Mouse (Mus musculus) macrophage (primary cell): Measurements from ENCODE around the gene Commd1. TPM values are rescaled to one million over a fixed set of nuclear protein-coding genes. Genes with fewer than 3 reads are reported as not detected.

ENCODE experiments used
- H3K27ac ChIP-seq: fragments of 350-480 bp; formaldehyde crosslinking; 2 replicates; pipeline ENCODE4 v1.9.0; 2021
- H3K36me3 ChIP-seq: fragments of 350-480 bp; formaldehyde crosslinking; 2 replicates; pipeline ENCODE4 v1.9.0; 2021; ENCODE audit errors: inconsistent target
- H3K4me3 ChIP-seq: fragments of 350-480 bp; formaldehyde crosslinking; 2 replicates; pipeline ENCODE4 v1.9.0; 2021; ENCODE audit errors: inconsistent target
- H3K79me2 ChIP-seq: fragments of 350-480 bp; formaldehyde crosslinking; 2 replicates; pipeline ENCODE4 v1.9.0; 2021; ENCODE audit errors: inconsistent target
- WGBS: methylation state at CpG from one replicate; pipeline ENCODE4 v1.1.7; 2026; ENCODE audit warnings: inconsistent platforms; ENCODE audit not compliant: missing documents; 5-methylcytosine and 5-hydroxymethylcytosine counted together
- polyA plus RNA-seq: library from polyadenylated mRNA; stranded (reverse); fragments of 250-400 nt; gene quantifications from 3 replicates; pipeline ENCODE4 v1.2.4, GENCODE M21; 2018; ENCODE audit warnings: inconsistent platforms
- total RNA-seq, 78 experiments: library from RNA; depleted of rRNA; stranded (reverse); fragments of 250-400 nt; gene quantifications; 1 replicate in 9 of 78; 2 replicates in 24 of 78; 3 replicates in 43 of 78; 4 replicates in 2 of 78; pipeline ENCODE4 v1.2.4; 2018; ENCODE audit warnings: inconsistent platforms in 56 of 78

Gene Commd1
- 10 to 100 TPM in 2 of 26 experiments, 1 to 10 TPM in 24; 1.1 to 11.2 (median 6.1) TPM for total RNA-seq (2018; cell fraction: chromatin; rRNA removed)
- 10 to 100 TPM; 40.8 to 77.3 (median 56.0) TPM for total RNA-seq (2018; cell fraction: cytosol; rRNA removed)
- total RNA-seq (2018; cell fraction: nucleus; rRNA removed), result 10 to 100 TPM in 6 of 26 experiments, 1 to 10 TPM in 20; 4.0 to 14.1 (median 7.8) TPM
- polyA plus RNA-seq, result 49.4 to 75.0 TPM (median 67.8 TPM) in 3 replicates

- Histone ChIP-seq H3K36me3 (no peaks in the 10 kb centered on the region; the same call in 1 of the 2 replicates), H3K27ac (peak within 1 kb of the TSS; percentile 62), H3K4me3 (peak within 1 kb of the TSS; percentile 76), H3K79me2 (peaks cover 44% of the 10 kb centered on the region)
- WGBS, result 3% methylated on average over 41 of the region's 42 CpGs
Observed at GRCm38 (mm10) chr11:22981984-22982757, at the start of gene Commd1, which contains the start of gene Gm28048. Gene Commd1, minus strand, starts transcription at chr11:22982382. Gene Gm28048, minus strand, starts transcription at chr11:22982090.

- Histone ChIP-seq H3K79me2 (no peaks in the 10 kb centered on the region), H3K4me3 (no peak overlapping the region), H3K36me3 (no peaks in the 10 kb centered on the region), H3K27ac (no peak overlapping the region)
- 95% methylated on average over 6 of the region's 6 CpGs for WGBS
Observed at GRCm38 (mm10) chr11:23029399-23029798, 47.2 kb upstream of the Commd1 start.

- Histone ChIP-seq H3K4me3 (no peak overlapping the region), H3K27ac (no peak overlapping the region), H3K36me3 (no peaks in the 10 kb centered on the region), H3K79me2 (no peaks in the 10 kb centered on the region)
- 90% methylated on average over 3 of the region's 3 CpGs for WGBS
Observed at GRCm38 (mm10) chr11:23028957-23029356, 46.8 kb upstream of the Commd1 start.

GRCm38 (mm10) chr11:23024169-23024568 lies 42.0 kb upstream of the Commd1 start:
- H3K36me3 ChIP-seq, result no peaks in the 10 kb centered on the region
- H3K4me3 ChIP-seq, result no peak overlapping the region
- 44% methylated on average over 3 of the region's 3 CpGs for WGBS
- no peaks in the 10 kb centered on the region for H3K79me2 ChIP-seq
- no peak overlapping the region for H3K27ac ChIP-seq

GRCm38 (mm10) chr11:23023155-23023554 lies 41.0 kb upstream of the Commd1 start:
- Histone ChIP-seq H3K36me3 (no peaks in the 10 kb centered on the region), H3K27ac (no peak overlapping the region), H3K79me2 (no peaks in the 10 kb centered on the region), H3K4me3 (no peak overlapping the region)
- 78% methylated on average over 2 of the region's 2 CpGs for WGBS

- Histone ChIP-seq H3K36me3 (no peaks in the 10 kb centered on the region), H3K27ac (no peak overlapping the region), H3K4me3 (no peak overlapping the region), H3K79me2 (no peaks in the 10 kb centered on the region)
- 96% methylated on average over 14 of the region's 14 CpGs for WGBS
Observed at GRCm38 (mm10) chr11:23020841-23021240, 38.7 kb upstream of the Commd1 start.

GRCm38 (mm10) chr11:23020116-23020770 lies 38.1 kb upstream of the Commd1 start:
- 88% methylated on average over 24 of the region's 24 CpGs for WGBS
- Histone ChIP-seq H3K36me3 (no peaks in the 10 kb centered on the region), H3K79me2 (no peaks in the 10 kb centered on the region), H3K27ac (no peak overlapping the region), H3K4me3 (no peak overlapping the region)

- Histone ChIP-seq H3K79me2 (no peaks in the 10 kb centered on the region), H3K27ac (no peak overlapping the region), H3K36me3 (no peaks in the 10 kb centered on the region), H3K4me3 (no peak overlapping the region)
- 67% methylated on average over 4 of the region's 4 CpGs for WGBS
Observed at GRCm38 (mm10) chr11:23017943-23018342, 35.8 kb upstream of the Commd1 start.

- Histone ChIP-seq H3K27ac (no peak overlapping the region), H3K4me3 (no peak overlapping the region), H3K79me2 (no peaks in the 10 kb centered on the region), H3K36me3 (no peaks in the 10 kb centered on the region)
- 83% methylated on average over 6 of the region's 6 CpGs for WGBS
Observed at GRCm38 (mm10) chr11:23014996-23015395, 32.8 kb upstream of the Commd1 start.

- Histone ChIP-seq H3K36me3 (no peaks in the 10 kb centered on the region), H3K79me2 (no peaks in the 10 kb centered on the region), H3K4me3 (no peak overlapping the region), H3K27ac (no peak overlapping the region)
- WGBS, result 92% methylated on average over 4 of the region's 4 CpGs
Observed at GRCm38 (mm10) chr11:23013580-23014294, 31.6 kb upstream of the Commd1 start.

- WGBS, result no CpG with 5 or more reads among the region's 1 CpGs
- Histone ChIP-seq H3K36me3 (no peaks in the 10 kb centered on the region), H3K79me2 (no peaks in the 10 kb centered on the region), H3K4me3 (no peak overlapping the region), H3K27ac (no peak overlapping the region)
Observed at GRCm38 (mm10) chr11:23013096-23013495, 30.9 kb upstream of the Commd1 start.

- peak overlapping the region; percentile 47 for H3K27ac ChIP-seq
- H3K36me3 ChIP-seq, result peaks cover 8% of the 10 kb centered on the region
- peak overlapping the region; percentile 63 for H3K4me3 ChIP-seq
- 35% methylated on average over 4 of the region's 4 CpGs for WGBS
- H3K79me2 ChIP-seq, result no peaks in the 10 kb centered on the region
Observed at GRCm38 (mm10) chr11:23008824-23009200, 26.6 kb upstream of the Commd1 start.

GRCm38 (mm10) chr11:23008181-23008823 lies 26.1 kb upstream of the Commd1 start:
- H3K4me3 ChIP-seq, result peak overlapping the region; percentile 63

More at GRCm38 (mm10) chr11:23008181-23008823, 26.1 kb upstream of the Commd1 start:
- under 1% methylated on average over 35 of the region's 40 CpGs for WGBS
- Histone ChIP-seq H3K79me2 (no peaks in the 10 kb centered on the region), H3K27ac (peak overlapping the region; percentile 57), H3K36me3 (peaks cover 13% of the 10 kb centered on the region)
